Mouse (Mus musculus) limb, embryonic 15.5 days (tissue): ENCODE results near the gene Gm3327. TPM values are rescaled to one million over a fixed set of nuclear protein-coding genes. Genes with fewer than 3 reads are reported as not detected.
"Not testable (repeated sequence)": the region's sequence is repeated elsewhere in the genome, so short reads cannot be mapped to it uniquely, and the experiment has no call there.

Experiments used
- ATAC-seq: fragments of 200-750 bp; cut with Nextera tagmentation; 2 replicates; pipeline ENCODE4 v1.8.0; 2017; ENCODE audit warnings: low read depth, moderate TSS enrichment; ENCODE audit not compliant: insufficient number of reproducible peaks, low FRiP score, low TSS enrichment
- H3K27ac ChIP-seq: fragments of 300-500 bp; sonication (generic); 2 replicates; pipeline ENCODE4 v1.5.1; 2015; ENCODE audit warnings: moderate library complexity, mild to moderate bottlenecking, inconsistent platforms
- H3K27me3 ChIP-seq: fragments of 300-500 bp; sonication (generic); 2 replicates; pipeline ENCODE4 v1.6.1; 2015; ENCODE audit warnings: inconsistent platforms
- H3K36me3 ChIP-seq: fragments of 300-500 bp; sonication (generic); 2 replicates; pipeline ENCODE4 v1.6.1; 2015; ENCODE audit warnings: inconsistent platforms
- H3K4me1 ChIP-seq: fragments of 300-500 bp; sonication (generic); 2 replicates; pipeline ENCODE4 v1.6.1; 2015; ENCODE audit warnings: inconsistent platforms
- H3K4me2 ChIP-seq: fragments of 300-500 bp; sonication (generic); 2 replicates; pipeline ENCODE4 v1.6.1; 2015; ENCODE audit warnings: mild to moderate bottlenecking, inconsistent platforms
- H3K4me3 ChIP-seq: fragments of 300-500 bp; sonication (generic); 2 replicates; pipeline ENCODE4 v1.5.1; 2015; ENCODE audit warnings: mild to moderate bottlenecking, inconsistent platforms
- H3K9ac ChIP-seq: fragments of 300-500 bp; sonication (generic); 2 replicates; pipeline ENCODE4 v1.6.1; 2015; ENCODE audit warnings: inconsistent platforms
- H3K9me3 ChIP-seq: fragments of 300-500 bp; sonication (generic); 2 replicates; pipeline ENCODE4 v1.6.1; 2016; ENCODE audit warnings: inconsistent platforms
- WGBS: fragments of 180-500 bp; shearing (Covaris S2); methylation state at CpG from one replicate; pipeline ENCODE4 v1.1.7; 2015; 5-methylcytosine and 5-hydroxymethylcytosine counted together
- polyA plus RNA-seq: library from polyadenylated mRNA; unstranded; fragments of >200 nt; fragmentation: Nextera tagmentation; extraction: Ambion mirVana; gene quantifications from 2 replicates; pipeline ENCODE4 v1.2.1, GENCODE M21; 2015

The Gm3327 gene
- not detected in 2 replicates for polyA plus RNA-seq

GRCm38 (mm10) chr14:44123551-44123950 is at the start of gene Gm3327:
Gm3327 (plus strand) TSS chr14:44123851.
- H3K4me2 ChIP-seq, H3K27me3 ChIP-seq, H3K9me3 ChIP-seq, H3K27ac ChIP-seq, H3K4me1 ChIP-seq, H3K36me3 ChIP-seq, H3K4me3 ChIP-seq, H3K9ac ChIP-seq, ATAC-seq: not testable (repeated sequence)
- 86% methylated on average over 4 of the region's 4 CpGs for WGBS

- H3K4me2 ChIP-seq, H3K9me3 ChIP-seq, H3K36me3 ChIP-seq, H3K27ac ChIP-seq, ATAC-seq, H3K27me3 ChIP-seq, H3K4me3 ChIP-seq, H3K9ac ChIP-seq, H3K4me1 ChIP-seq: not testable (repeated sequence)
- WGBS = 53% methylated on average over 5 of the region's 5 CpGs
Measured at GRCm38 (mm10) chr14:44077785-44078341, 45.8 kb upstream of the Gm3327 start.

DNA sequence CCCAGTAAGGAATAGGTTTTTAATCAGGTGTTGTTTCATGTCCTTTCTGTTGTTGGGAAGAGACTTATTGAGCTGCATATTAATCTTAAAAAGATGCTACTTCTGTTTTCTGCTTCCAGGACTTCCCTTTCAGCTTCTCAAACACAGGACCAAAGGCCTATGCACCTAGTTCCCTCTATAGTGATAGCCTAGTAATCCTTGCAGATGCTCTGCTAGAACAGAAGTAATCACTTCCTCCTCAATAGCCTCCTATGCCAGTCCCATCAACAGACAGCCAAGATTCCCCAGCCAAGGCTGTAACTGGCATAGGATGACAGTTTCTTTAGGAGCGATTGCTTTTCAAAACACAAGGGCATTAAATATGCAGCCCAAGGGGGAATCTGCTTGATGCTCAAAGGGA is 37.1 kb upstream of the Gm3327 start:
- not testable (repeated sequence) for H3K27ac ChIP-seq, H3K4me1 ChIP-seq, H3K9me3 ChIP-seq, H3K36me3 ChIP-seq, H3K4me3 ChIP-seq, ATAC-seq, H3K9ac ChIP-seq, H3K4me2 ChIP-seq, H3K27me3 ChIP-seq
- WGBS = 81% methylated on average over 1 of the region's 1 CpGs

DNA sequence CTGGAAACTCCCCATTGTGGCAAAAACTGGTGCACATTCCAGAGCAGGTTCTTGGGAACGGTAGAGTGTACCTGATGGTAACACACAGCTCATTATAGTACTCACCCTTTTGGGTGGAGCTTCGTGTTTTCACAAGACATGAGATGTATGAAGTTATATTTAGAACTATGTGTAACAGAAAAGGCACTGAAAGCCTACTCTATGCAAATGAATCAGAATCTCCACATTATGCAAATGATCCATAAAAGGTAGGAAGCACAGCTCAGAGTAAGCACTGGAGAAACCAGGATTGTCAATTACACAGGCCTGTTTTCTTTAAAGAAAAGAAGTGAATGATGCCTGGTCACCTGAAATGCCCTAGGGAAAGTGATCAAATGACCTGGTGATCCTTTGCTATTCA is 36.1 kb upstream of the Gm3327 start:
- not testable (repeated sequence) for H3K9me3 ChIP-seq, H3K27ac ChIP-seq, ATAC-seq, H3K9ac ChIP-seq, H3K4me2 ChIP-seq, H3K4me1 ChIP-seq, H3K4me3 ChIP-seq, H3K27me3 ChIP-seq, H3K36me3 ChIP-seq
- WGBS = 58% methylated on average over 2 of the region's 2 CpGs

DNA sequence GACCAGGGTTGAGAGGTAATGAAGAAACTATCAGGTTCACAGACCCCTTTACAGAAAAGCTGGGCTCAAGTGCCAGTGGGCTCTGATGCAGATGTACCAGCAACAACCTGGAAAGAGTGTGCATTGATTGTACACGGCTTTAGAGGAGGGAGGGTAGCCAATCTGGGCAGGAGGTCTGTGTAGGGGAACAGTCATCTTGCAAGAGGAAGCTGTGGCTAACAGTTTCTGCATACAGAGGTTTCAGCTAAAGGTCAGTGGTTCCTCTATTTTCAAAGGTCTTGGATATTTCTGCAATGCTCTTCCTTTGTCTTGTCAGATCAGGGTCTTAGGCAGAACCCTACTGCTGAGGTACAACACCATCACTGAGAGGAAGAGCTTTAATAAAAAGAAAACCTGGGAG is 32.1 kb upstream of the Gm3327 start:
- H3K27ac ChIP-seq, H3K4me2 ChIP-seq, H3K4me3 ChIP-seq, ATAC-seq, H3K9ac ChIP-seq, H3K27me3 ChIP-seq, H3K9me3 ChIP-seq, H3K4me1 ChIP-seq, H3K36me3 ChIP-seq: not testable (repeated sequence)
- 44% methylated on average over 1 of the region's 1 CpGs for WGBS

DNA sequence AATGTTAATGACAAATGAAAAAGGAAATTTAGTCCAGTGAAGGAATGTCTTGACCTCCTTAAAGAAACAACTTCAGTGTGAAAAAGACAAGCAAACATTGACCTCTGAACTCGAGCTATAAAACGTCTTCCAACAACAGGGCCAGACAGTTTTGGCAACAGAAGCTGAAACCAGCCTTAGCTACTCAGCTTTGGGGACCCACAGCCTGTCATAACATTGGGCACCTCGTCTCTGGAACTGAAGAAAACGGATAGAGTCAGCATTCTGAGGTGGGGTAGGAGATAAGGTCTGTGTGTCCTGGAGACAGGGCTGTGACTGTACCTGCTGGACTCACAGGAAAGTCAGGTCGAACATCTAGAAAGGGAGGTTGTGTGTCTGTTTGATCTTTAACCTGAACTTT is 29.2 kb upstream of the Gm3327 start:
- H3K27me3 ChIP-seq, H3K4me2 ChIP-seq, H3K27ac ChIP-seq, H3K9me3 ChIP-seq, H3K9ac ChIP-seq, H3K4me3 ChIP-seq, ATAC-seq, H3K36me3 ChIP-seq, H3K4me1 ChIP-seq: not testable (repeated sequence)
- 49% methylated on average over 5 of the region's 5 CpGs for WGBS

GRCm38 (mm10) chr14:44100030-44100429 is 23.6 kb upstream of the Gm3327 start:
- H3K4me3 ChIP-seq, H3K9me3 ChIP-seq, H3K4me1 ChIP-seq, H3K27ac ChIP-seq, ATAC-seq, H3K9ac ChIP-seq, H3K27me3 ChIP-seq, H3K36me3 ChIP-seq, H3K4me2 ChIP-seq: not testable (repeated sequence)
- no CpG with 5 or more reads among the region's 1 CpGs for WGBS

GRCm38 (mm10) chr14:44102354-44102753 is 21.3 kb upstream of the Gm3327 start, which contains the start of gene Ear2:
Ear2 (plus strand) TSS chr14:44102654.
- H3K27me3 ChIP-seq, H3K4me3 ChIP-seq, H3K9me3 ChIP-seq, ATAC-seq, H3K4me1 ChIP-seq, H3K36me3 ChIP-seq, H3K4me2 ChIP-seq, H3K9ac ChIP-seq, H3K27ac ChIP-seq: not testable (repeated sequence)
- WGBS = 75% methylated on average over 2 of the region's 2 CpGs

DNA sequence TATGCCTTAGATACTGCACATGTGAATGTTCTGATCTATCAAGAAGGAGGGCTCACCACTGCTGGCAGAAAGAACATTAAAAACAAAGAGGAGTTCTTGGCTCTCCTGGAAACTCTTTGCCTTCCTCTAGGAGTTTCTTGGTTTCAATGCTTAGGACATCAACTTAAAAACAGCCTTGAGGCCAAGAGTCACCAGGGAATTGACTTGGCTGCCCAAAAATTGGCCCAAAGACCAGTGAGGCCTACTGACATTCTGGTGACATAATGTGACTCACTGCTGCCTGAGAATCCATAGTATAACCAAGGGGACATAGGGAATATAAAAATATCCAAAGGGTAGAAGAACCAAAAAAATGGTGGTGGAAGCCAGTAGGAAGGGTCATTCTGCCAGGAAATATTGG is 12.7 kb upstream of the Gm3327 start:
- no peak overlapping the region for H3K4me3 ChIP-seq
- no peak overlapping the region for H3K4me2 ChIP-seq
- H3K27me3 ChIP-seq = no peaks in the 10 kb centered on the region
- ATAC-seq = no peak
- no peaks in the 10 kb centered on the region for H3K4me1 ChIP-seq
- no peaks in the 10 kb centered on the region for H3K9me3 ChIP-seq
- H3K27ac ChIP-seq = no peak overlapping the region
- no peaks in the 10 kb centered on the region for H3K36me3 ChIP-seq
- H3K9ac ChIP-seq = no peak overlapping the region

Other genes with a start within 250 kb of the Gm3327 start
- 0.63 and 0.70 TPM in 2 replicates for gene Ear1, start 248.3 kb upstream of the Gm3327 start, polyA plus RNA-seq
- not detected in 2 replicates for gene Ear10, start 200.3 kb upstream of the Gm3327 start, polyA plus RNA-seq
- 3.8 and 4.6 TPM in 2 replicates for gene Gm8113, start 198.5 kb upstream of the Gm3327 start, polyA plus RNA-seq
- not detected in 2 replicates for gene Ang5, start 166.8 kb upstream of the Gm3327 start, polyA plus RNA-seq
- gene Ang6, start 121.6 kb upstream of the Gm3327 start, polyA plus RNA-seq = not detected in 2 replicates
- 0.37 TPM in 1 of 2 replicates, not detected in the other for gene Ear2, start 21.2 kb upstream of the Gm3327 start, polyA plus RNA-seq
- gene Gm8212, start 73.8 kb downstream of the Gm3327 start, polyA plus RNA-seq = not detected in 2 replicates
- not detected in 2 replicates for gene 4930503E14Rik, start 89.4 kb downstream of the Gm3327 start, polyA plus RNA-seq
- gene Gm8220, start 161.7 kb downstream of the Gm3327 start, polyA plus RNA-seq = not detected in 2 replicates
- not detected in 2 replicates for gene Gm5930, start 214.7 kb downstream of the Gm3327 start, polyA plus RNA-seq
- gene Gm8229, start 241.5 kb downstream of the Gm3327 start, polyA plus RNA-seq = not detected in 2 replicates